Mouse (Mus musculus) natural killer cell, adult 2 months (primary cell): ENCODE measurements around the gene B020011L13Rik.
"Not testable (repeated sequence)": the region's sequence is repeated elsewhere in the genome, so short reads cannot be mapped to it uniquely, and the experiment has no call there.

Source experiments
- DNase-seq, 2 experiments: peaks; one replicate each; pipeline ENCODE4 v3.0.0; 2022; ENCODE audit warnings: low spot score in 2 of 2

The B020011L13Rik gene

GRCm38 (mm10) chr1:117780833-117781232 lies at the start of gene B020011L13Rik:
Gene B020011L13Rik (plus strand): TSS chr1:117781133.
- not testable (repeated sequence) for DNase-seq

- not testable (repeated sequence) for DNase-seq
Observed at GRCm38 (mm10) chr1:117816271-117816670, 35.3 kb downstream of the B020011L13Rik start.

- not testable (repeated sequence) for DNase-seq
Observed at GRCm38 (mm10) chr1:117829781-117830180, 48.8 kb downstream of the B020011L13Rik start, which contains the start of gene Gm28360. Gene Gm28360 (plus strand): TSS chr1:117830081.

- DNase-seq: not testable (repeated sequence)
Observed at GRCm38 (mm10) chr1:117851718-117852117, 70.8 kb downstream of the B020011L13Rik start.
